Comparison of ENCODE assay signal across 19 mouse cellular contexts in the genomic region with DNA sequence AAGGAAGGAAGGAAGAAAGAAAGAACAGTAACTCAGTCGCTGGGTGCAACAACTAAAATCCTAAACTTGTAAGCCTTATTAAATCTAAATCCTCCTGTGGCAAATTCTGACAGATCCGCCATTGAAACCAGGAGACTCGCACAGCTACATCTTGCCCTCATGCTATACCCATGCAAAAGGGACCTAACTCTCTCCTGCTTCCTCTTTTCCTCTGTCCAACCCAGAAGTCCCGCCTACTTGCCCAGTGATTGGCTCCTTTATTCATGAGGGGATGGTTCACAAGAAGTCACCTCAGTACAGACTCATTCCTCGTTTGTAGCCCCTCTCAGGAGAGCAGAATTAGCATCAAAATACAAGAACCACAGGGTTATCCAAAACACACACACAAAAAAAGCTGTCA.
"Had no signal": no experiment of that assay in that cellular context is flagged by ENCODE, and none has a peak within 500 bp of the region (broad histone marks: within the 10 kb centered on the region; RNA-seq: fewer than 3 reads in every experiment).

No protein-coding gene starts in this region.

- H3K27ac ChIP-seq: left cerebral cortex, adult 2 months; limb, embryonic 10.5 days; limb, embryonic 13.5 days; liver, embryonic 12.5 days; liver, embryonic 15.5 days; lung, embryonic 15.5 days; midbrain, embryonic 10.5 days; midbrain, embryonic 13.5 days had no signal

- H3K4me1 ChIP-seq: limb, embryonic 10.5 days; limb, embryonic 13.5 days; liver, embryonic 12.5 days; liver, embryonic 15.5 days; lung, embryonic 15.5 days; megakaryocyte, embryonic 14.5 days; midbrain, embryonic 10.5 days; midbrain, embryonic 13.5 days had no signal

- H3K27me3 ChIP-seq: limb, embryonic 13.5 days; liver, embryonic 12.5 days; liver, embryonic 15.5 days; lung, embryonic 15.5 days; midbrain, embryonic 13.5 days had no signal

- H3K36me3 ChIP-seq: limb, embryonic 10.5 days; limb, embryonic 13.5 days; liver, embryonic 12.5 days; liver, embryonic 15.5 days; lung, embryonic 15.5 days; midbrain, embryonic 10.5 days; midbrain, embryonic 13.5 days had no signal

- H3K9me3 ChIP-seq: limb, embryonic 10.5 days; limb, embryonic 13.5 days; liver, embryonic 12.5 days; liver, embryonic 15.5 days; lung, embryonic 15.5 days; midbrain, embryonic 10.5 days; midbrain, embryonic 13.5 days had no signal

- H3K4me3 ChIP-seq: left cerebral cortex, adult 2 months; limb, embryonic 10.5 days; limb, embryonic 13.5 days; liver, embryonic 12.5 days; liver, embryonic 15.5 days; lung, embryonic 15.5 days; megakaryocyte, embryonic 14.5 days; midbrain, embryonic 10.5 days; midbrain, embryonic 13.5 days had no signal

- H3K9ac ChIP-seq: limb, embryonic 13.5 days; liver, embryonic 12.5 days; liver, embryonic 15.5 days; lung, embryonic 15.5 days; midbrain, embryonic 13.5 days had no signal

- DNase-seq: kidney, adult 9 months; kidney, postnatal 14 days; kidney, postnatal 4 days; layer of hippocampus, postnatal 36 days; liver; lung, adult 18-20 months; lung, postnatal 10 days; lung, postnatal 36 days; thymus, adult 18-20 months; thymus, postnatal 36 days had no signal
